Mouse (Mus musculus) right cerebral cortex, postnatal 36 days (tissue): ENCODE measurements around the gene Ppp1r3c.

ENCODE experiments used
- DNase-seq, 2 experiments: peaks; one replicate each; pipeline ENCODE4 v3.0.0; 2022; ENCODE audit warnings: low spot score in 2 of 2, mixed read lengths in 1 of 2

The Ppp1r3c gene

GRCm38 (mm10) chr19:36721139-36721538 is 15.3 kb downstream of the Ppp1r3c start:
- no peak for DNase-seq

GRCm38 (mm10) chr19:36716221-36716620 is 20.2 kb downstream of the Ppp1r3c start:
- DNase-seq = no peak

- no peak for DNase-seq
Observed at GRCm38 (mm10) chr19:36715591-36715990, 20.9 kb downstream of the Ppp1r3c start.

- no peak for DNase-seq
Observed at GRCm38 (mm10) chr19:36714492-36714891, 22.0 kb downstream of the Ppp1r3c start.

GRCm38 (mm10) chr19:36713092-36713491 is 23.4 kb downstream of the Ppp1r3c start:
- no peak for DNase-seq

- no peak for DNase-seq
Observed at GRCm38 (mm10) chr19:36706195-36706594, 30.3 kb downstream of the Ppp1r3c start.

GRCm38 (mm10) chr19:36705286-36706146 is 30.9 kb downstream of the Ppp1r3c start:
- no peak for DNase-seq

GRCm38 (mm10) chr19:36704763-36705162 is 31.7 kb downstream of the Ppp1r3c start:
- DNase-seq = no peak

GRCm38 (mm10) chr19:36701809-36702622 is 34.4 kb downstream of the Ppp1r3c start:
- no peak for DNase-seq

GRCm38 (mm10) chr19:36701366-36701765 is 35.1 kb downstream of the Ppp1r3c start:
- no peak for DNase-seq

- no peak for DNase-seq
Observed at GRCm38 (mm10) chr19:36700937-36701336, 35.5 kb downstream of the Ppp1r3c start.

- DNase-seq = no peak
Observed at GRCm38 (mm10) chr19:36699151-36699550, 37.3 kb downstream of the Ppp1r3c start.

GRCm38 (mm10) chr19:36698200-36698599 is 38.3 kb downstream of the Ppp1r3c start:
- no peak for DNase-seq

- DNase-seq = no peak
Observed at GRCm38 (mm10) chr19:36696601-36697122, 39.8 kb downstream of the Ppp1r3c start.

- DNase-seq = no peak
Observed at GRCm38 (mm10) chr19:36693530-36693929, 42.9 kb downstream of the Ppp1r3c start.

- no peak for DNase-seq
Observed at GRCm38 (mm10) chr19:36691941-36692340, 44.5 kb downstream of the Ppp1r3c start.

- no peak for DNase-seq
Observed at GRCm38 (mm10) chr19:36691245-36691644, 45.2 kb downstream of the Ppp1r3c start.

GRCm38 (mm10) chr19:36689205-36689604 is 47.2 kb downstream of the Ppp1r3c start:
- DNase-seq = no peak

GRCm38 (mm10) chr19:36687843-36688637 is 48.4 kb downstream of the Ppp1r3c start:
- no peak for DNase-seq

GRCm38 (mm10) chr19:36687044-36687443 is 49.4 kb downstream of the Ppp1r3c start:
- DNase-seq = no peak

- DNase-seq = no peak
Observed at GRCm38 (mm10) chr19:36686016-36686415, 50.4 kb downstream of the Ppp1r3c start.

GRCm38 (mm10) chr19:36682560-36682959 is 53.9 kb downstream of the Ppp1r3c start:
- no peak for DNase-seq
